Mouse (Mus musculus): ENCODE data around the gene Nufip2.
"Not testable (repeated sequence)": the region's sequence is repeated elsewhere in the genome, so short reads cannot be mapped to it uniquely, and the experiment has no call there.

Gene Nufip2

DNA sequence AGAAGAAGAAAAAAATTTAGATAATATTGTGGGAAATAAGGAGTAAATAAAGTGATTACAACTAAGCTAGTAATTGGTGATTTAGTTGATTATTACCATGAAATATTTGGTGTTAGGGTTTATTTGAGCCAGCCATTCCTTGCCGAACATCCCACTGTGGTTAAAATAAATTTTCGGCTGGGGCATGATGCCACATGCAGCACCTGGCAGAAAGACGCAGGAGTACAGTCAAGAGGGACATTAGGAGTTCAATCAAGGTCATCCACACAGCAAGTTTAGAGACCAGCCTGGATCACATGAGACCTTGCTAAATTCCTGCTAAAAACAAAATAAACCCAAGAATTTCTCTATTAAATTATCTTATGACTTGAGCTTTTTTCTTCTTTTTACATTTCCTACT, 23.1 kb downstream of the Nufip2 start:
- no peak for DNase-seq (ENCODE audit: low spot score)

DNA sequence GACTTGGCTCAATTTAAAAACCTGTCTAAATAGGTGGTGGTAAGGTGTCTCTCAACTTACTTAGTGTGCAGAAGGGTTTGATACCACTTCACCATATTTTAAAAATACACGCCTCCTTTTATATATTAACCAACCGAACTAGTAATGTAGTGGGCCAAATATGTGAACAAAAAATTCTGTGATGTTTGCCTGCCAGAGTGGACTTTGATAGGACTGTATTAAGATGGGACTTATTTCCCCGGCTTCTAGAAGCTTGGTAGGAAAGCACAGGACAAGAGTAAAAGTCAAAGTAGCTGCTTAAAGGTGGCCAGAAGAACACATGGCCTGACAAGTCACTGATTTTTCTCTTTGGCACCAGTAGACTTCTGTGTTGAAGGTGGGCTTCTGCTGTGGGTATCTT, 27.8 kb downstream of the Nufip2 start:
- no peak for DNase-seq (ENCODE audit: low spot score)

DNA sequence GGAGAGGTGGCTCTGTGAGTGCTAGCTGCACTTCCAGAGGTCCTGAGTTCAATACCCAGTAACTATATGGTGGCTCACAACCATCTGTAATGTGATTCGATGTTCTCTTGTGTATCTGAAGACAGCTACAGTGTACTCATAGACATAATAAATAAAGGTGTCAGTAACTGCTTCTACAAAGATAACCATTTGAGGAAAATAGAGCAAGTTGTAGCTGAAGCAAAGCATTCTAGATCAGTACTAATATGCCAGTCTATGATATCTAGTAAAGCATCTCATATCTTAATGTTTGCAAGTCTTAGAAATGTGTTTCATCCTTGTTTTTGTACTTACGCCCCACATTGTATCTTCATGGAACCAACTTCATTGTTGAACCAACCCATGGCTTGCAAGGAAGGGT, 33.1 kb downstream of the Nufip2 start:
- DNase-seq (ENCODE audit: low spot score): no peak

DNA sequence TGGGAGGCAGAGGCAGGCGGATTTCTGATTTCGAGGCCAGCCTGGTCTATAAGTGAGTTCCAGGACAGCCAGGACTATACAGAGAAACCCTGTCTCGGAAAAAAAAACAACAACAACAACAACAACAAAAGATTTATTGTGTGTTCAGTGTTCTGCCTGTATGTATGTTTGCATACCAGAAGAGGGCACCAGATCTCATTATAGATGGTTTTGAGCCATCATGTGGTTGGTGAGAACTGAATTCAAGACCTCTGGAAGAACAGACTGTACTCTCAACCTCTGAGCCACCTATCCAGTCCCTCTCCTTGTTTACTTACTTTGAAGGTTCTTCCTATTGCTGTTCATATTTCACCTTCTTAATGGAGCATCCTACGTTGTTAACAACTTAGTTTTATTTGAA, 35.4 kb downstream of the Nufip2 start:
- no peak for DNase-seq (ENCODE audit: low spot score)

DNA sequence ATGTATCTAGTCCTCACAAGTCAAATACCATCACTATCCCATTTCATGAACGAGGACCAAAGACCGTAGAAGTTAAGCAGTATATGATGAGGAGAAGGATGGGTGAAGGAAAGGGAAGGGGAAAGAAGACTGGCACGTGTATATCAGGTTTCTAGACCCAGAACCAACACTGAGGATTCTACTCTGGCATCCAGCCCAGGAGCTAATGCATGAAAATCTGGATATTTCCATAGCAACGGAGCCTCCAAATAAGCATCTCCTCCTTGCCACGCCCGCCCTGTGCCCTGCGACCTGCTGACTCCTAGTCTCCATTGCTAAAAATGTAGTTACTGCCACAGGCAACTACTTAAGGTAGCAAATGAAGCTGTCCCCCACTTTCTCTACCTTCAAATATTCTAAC, 38.8 kb downstream of the Nufip2 start:
- DNase-seq (ENCODE audit: low spot score): peak; percentile 46

DNA sequence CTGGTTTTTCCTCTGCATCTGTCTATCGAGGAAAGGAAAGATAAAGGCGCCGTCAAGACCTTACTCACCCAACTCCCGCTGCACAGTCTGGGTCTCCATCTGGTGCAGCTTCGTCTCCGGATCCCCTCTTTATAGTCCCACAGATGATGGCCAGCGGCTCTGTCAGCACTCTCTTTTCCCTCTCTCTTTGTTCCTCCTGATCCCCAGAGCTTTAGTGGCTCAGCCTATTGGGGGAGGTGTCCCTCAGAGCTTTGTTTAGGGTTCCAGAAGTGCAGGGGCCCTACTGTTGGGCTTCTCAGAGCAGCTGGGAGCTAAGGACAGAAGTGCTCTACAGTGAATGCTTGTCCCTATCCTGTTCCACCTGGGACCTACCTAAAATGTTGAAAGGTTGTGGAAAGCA, 39.2 kb downstream of the Nufip2 start, which contains the start of gene Cryba1:
Gene Cryba1, minus strand, starts transcription at position 101 of the 400 bp plus-strand sequence.
- no peak for DNase-seq (ENCODE audit: low spot score)

DNA sequence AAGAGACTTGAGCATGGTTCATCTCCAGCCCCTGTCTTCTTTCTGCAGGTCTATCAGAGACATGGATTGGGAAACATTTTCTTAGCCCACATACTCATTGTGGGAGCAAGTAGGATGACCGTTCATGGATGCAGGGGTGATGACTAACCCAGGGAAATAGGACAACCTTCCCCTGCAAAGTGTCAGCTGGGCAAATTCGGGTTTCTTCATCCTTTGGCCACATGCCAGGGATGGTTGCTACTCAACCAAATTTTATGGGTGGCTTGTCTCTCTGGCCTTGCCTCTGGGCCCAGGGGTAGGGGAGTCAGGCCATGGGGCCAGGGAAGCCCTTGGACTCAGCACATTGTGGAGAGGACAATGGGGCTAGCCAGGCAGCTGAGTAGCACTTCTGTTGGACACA, 42.6 kb downstream of the Nufip2 start:
- peak; percentile 54 for DNase-seq (ENCODE audit: low spot score)

DNA sequence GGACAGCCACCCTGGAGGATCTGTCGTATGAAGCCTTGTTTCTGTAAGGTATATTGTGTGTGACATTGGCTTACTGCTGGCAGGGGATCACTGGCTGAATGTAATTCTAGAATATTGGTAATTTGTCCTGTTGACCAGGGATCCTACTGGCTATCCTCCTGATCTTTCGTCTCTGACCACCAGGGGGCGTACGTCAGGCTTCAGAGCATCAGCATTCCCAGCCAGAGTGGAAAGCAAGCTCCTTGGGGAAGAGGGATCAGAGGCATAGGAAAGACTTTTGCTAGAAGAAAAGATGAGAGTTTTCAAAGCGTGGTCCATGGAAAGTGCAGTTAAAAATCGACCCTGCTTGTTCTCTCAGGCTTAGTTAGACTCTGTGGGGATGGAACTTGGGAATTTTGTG, 51.3 kb downstream of the Nufip2 start:
- DNase-seq (ENCODE audit: low spot score): peak; percentile 87

DNA sequence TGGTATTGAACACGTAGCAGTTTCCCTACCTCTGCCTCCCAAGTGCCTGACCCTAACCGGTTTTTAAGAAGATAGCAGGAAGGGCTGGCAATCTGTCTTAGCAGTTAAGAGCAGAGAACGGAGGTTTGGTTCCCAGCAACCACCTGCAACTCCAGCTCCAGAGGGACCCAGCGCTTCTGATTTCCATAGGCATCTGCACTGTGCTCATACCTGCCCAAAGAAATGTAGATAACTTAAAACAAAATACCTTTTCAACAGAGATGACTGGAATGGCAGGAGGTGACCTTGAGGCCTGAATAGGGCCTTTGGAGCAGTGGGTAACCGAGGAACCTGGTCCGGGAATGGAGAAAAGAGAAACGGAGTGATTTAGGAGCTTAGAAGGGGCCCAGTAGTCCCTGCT, 52.6 kb downstream of the Nufip2 start:
- no peak for DNase-seq (ENCODE audit: low spot score)

DNA sequence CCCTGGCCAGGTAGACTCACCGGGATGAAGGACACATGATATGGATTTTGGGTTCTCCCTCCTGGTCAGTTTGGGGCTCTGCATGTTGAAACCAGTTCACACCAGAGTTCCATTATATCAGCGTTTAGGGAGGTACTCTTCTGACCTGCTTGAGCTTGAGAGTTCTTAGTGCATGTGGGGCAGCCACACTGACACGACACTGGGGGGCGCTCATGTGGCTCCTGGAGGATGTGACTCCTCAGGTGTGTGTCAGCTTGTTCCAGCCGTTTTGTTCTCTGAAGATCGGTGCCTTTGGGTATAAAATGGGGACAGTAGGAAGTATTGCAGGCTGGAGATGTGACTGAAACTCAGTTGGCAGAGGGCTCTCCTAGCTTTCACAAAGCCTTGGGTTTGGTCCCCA, 58.0 kb downstream of the Nufip2 start:
- DNase-seq (ENCODE audit: low spot score): no peak

DNA sequence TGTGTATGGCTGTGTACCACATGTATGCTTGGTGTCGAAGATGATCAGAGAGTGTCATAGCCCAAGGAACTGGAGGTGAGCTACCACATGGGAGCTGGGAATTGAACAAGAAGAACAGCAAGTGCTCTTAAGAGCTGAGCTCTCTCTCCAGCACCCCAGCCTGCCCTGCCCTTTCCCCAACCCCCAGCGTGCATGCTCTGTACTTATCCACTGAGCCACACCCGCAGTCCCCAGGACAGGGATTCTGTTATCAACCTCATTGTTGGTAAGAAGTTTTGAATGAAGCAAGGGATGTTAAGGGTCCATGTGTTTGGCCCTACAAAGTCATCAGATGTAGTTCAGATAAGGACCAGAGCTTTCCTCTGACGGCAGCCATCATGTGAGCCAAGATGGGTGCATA, 60.7 kb downstream of the Nufip2 start:
- no peak for DNase-seq (ENCODE audit: low spot score)

DNA sequence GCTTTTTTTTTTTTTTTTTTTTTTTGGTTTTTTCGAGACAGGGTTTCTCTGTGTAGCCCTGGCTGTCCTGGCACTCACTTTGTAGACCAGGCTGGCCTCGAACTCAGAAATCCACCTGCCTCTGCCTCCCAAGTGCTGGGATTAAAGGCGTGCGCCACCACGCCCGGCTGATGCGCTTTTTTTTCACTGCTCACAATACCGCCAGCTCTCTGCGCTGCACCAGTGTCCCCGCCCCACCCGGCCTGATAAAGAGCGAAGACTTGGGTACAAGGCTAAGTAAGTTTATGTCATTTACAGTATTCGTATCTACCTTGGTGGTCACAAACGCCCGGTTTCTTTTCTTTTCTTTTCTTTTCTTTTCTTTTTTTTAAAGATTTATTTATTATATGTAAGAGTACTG, 61.1 kb downstream of the Nufip2 start:
- DNase-seq (ENCODE audit: low spot score): not testable (repeated sequence)

DNA sequence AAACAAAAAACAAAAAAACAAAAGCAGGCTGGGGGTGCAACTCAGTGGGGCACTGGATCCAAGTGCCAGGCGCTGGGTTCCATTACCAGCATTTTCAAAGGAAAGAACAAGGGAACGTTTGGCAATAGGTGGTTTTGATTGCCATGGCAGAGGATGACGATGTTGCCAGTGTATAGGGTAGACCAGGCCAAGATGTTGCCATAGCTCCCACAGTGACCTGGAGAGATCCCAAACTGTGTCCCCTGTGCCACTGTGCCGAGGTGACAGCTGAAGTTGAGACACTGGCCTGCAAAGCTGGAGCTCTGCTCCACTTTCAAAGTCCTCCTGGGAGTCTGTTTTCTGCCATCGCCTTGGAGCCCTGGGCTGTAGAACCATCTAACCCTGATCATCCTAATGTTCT, 63.0 kb downstream of the Nufip2 start:
- DNase-seq (ENCODE audit: low spot score): no peak

DNA sequence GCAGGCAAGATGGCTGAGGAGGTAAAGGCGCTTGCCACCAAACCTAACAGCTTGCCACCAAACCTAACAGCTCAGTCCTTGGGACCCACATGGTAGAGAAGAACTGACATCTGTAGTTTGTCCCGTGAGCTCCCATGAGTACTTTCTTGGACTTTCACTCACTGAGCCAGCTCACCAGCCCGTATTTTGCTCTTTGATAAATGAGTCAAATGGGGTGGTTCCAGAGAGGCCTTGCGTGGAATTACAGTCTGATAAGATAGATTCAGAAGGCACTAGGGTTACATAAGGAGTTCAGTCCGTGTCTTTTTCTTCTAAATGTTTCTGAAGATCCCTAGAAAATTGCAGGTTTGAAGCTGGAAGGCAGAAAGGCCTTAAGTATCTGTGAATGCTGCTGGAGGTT, 66.6 kb downstream of the Nufip2 start:
- DNase-seq (ENCODE audit: low spot score): no peak

DNA sequence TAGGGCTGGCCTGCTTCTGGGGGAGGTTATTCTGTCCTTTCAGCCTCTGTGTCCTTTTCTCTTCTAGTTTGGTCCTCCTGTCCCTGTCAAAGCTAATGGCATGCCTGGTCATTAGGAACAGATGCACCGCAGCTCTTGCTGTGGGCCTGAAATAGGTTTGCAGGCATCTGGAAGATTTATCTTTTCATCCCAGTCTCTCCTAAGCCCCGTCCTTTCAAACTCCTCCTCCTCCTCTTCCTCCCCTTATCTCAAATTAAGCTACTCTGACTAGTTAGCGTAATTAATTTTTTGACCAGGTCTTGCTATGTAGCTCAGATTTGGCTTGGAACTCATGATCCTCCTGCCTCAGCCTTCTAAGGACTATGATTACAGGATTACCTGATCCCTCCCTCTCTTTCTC, 67.5 kb downstream of the Nufip2 start:
- no peak for DNase-seq (ENCODE audit: low spot score)

DNA sequence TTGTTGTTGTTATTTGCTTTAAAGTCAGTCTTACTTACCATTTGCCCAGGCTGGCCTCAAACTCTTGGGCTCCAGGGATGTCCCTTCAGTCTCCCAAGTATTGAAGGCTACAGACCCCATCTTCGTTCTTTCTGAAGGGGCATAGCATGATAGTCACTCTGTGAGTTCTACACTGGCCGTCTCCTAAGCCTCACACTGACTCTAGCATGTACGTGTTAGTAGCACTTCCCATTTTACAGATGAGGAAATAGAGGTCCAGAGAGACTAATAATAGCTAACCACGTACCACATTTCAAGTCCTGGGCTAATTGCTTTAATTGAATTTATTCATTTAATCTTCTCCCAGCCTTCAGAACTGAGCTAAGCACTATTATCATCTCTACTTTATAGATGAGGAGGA, 74.1 kb downstream of the Nufip2 start:
- no peak for DNase-seq (ENCODE audit: low spot score)

DNA sequence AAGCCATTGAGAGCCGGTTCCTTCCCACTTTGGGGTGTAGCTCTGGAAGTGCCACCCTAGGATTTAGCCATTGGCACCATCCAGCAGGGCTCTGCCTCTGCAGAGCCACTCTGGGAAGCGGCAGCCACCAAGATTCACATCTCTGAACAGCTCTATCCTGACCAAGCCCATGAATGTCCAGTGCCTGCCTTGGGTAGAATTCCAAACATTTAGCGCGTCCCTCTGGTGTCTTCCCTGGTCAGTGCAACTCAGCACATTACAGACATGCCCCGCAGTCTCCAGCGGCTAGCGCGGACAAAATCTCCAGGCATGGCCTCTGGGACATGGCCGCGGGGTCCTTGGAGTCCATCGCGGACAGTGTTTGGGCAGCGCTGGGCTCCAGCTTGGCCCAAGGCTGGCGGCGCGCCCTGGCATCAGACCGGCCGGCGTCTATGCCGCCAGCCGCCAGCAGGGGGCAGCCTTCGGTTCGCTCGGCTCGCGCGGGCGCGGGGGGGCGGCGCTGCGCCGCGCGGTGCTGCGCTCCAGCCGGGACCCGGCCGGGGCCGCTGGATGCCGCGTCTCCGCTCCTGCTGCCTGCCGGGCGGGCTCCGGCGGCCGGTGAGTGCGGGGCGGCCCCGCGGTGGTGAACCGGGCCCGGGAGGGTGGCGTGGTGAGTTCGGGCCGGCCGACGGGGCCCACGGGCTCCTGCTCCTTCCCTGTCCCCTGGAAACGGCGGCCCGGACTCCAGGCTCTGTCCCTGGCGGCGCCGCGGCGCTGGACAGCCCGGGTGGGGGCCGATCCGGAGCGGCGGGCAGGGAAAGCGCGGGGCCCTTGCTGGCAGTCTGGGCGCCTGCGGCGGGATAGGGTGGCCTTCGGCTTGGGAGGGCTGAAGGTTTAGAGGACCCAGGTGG, 77.1 kb downstream of the Nufip2 start, which contains the start of gene Myo18a:
Gene Myo18a, plus strand, starts transcription at position 464 of the 890 bp plus-strand sequence.
- DNase-seq (ENCODE audit: low spot score): peak; percentile 92

DNA sequence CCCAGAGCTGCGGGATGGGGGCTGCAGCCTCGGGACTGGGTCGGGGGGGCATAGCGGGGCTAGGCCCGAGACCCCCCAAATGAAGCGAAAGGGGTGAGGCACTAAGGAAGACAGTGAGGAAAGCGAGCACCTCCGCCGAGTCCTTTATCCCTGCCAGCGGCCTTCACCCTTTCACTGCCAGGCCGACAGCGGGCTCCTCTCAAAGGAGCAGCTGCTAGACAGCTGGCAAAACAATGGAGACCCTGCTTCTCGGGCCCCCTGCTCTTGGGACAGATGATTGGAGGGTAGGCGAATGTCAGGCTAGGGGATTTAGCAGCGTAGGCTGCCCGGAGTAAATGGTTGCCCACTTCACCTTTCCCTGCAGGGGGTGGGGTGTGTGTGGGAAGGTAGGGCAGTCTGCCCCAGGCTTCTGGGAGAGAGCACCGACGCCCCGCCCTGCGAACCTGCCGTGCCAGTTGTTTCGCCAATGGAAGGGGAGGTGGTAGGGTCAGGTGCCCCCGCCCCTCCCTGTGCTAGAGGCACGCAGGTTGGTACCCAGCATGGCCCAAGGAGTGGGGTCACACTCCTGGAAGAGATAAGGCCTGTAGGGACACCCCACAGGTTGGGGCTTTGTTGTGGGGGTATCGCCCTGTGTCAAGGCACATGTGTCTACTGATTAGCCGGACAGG, 77.9 kb downstream of the Nufip2 start:
- DNase-seq (ENCODE audit: low spot score): peak; percentile 59

DNA sequence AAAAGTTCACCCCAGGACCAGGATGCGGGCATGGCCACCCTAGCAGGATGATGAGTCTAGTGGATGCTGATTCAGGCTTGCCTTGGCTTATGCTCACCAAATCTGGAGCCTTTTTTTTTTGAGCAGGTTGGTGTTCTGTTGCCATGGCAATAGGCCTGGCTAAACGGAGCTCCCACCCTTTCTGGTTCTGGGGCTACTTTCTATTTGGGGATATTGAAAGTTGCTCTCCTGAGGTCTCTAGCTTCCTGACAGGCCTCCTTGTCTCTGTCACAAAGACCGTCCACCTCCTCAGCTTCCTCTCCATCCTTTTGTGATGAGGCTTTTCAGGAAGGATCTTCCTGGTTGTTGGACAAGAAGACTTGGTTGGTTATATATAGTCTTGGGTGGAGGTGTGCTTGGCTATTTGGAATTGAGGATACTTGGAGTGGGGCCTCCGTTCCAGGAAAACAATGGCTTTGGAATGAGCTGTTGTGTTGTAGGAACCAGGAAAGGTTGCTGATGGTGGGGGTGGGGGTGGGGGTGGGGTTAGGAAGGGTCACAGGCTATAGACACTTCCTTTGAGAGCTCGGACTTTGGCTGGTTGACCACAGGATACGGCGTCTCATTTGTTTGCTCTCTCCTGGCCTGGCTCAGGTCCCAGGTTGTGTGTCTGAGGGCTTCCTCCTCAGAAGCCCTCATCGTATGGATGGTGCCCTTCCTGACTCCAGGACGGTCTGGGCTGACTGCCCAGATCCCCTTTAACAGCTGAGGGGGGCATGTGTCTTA, 78.9 kb downstream of the Nufip2 start:
- DNase-seq (ENCODE audit: low spot score): peak; percentile 15

DNA sequence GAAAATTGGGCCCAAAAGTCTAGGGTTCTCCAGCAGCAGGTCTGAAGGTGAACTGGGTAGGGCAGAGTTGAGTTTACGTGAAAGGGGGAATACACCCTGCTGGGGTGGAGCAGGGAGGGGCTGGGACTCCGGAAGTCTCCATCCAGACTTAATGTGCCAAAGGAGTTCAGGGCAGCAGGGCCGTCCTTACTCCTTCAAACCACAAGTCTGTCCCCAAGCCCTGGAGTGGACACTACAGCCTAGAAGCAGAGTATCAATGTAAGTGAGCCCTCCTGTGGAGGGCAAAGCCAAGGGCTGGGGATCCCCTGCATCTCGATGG, 79.5 kb downstream of the Nufip2 start:
- no peak for DNase-seq (ENCODE audit: low spot score)

DNA sequence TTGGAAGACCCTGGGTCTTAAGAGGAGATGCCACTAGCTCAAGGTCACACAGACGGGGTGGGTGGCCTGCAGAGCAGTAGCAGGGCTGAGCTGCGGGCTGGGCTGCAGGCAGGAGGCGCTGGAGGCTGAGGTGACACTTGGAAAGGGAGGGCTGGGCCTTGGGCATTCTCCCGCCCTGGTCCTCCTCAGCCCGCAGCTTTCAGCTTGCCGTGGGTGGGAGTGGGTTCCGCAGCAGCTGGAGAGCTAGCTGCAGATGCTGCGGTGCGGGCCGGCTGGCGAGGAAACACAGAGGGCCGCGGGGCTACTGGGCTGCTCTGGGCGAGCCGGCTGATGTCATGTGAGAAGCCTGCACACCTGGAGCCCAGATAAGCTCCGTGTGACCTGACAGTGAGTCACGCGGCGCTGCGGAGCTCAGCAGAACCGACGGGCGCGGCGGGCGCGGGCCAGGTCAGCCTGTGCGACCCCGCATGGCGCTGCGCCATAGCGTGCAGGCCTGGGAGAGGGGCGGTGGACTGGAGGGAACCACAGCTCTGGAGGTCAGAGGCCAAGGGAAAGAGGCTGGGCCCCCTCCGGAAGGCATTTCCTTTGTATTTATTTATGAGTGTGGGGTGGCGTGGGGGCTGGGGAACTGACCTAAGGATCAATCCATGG, 80.5 kb downstream of the Nufip2 start:
- DNase-seq (ENCODE audit: low spot score): peak; percentile 58

DNA sequence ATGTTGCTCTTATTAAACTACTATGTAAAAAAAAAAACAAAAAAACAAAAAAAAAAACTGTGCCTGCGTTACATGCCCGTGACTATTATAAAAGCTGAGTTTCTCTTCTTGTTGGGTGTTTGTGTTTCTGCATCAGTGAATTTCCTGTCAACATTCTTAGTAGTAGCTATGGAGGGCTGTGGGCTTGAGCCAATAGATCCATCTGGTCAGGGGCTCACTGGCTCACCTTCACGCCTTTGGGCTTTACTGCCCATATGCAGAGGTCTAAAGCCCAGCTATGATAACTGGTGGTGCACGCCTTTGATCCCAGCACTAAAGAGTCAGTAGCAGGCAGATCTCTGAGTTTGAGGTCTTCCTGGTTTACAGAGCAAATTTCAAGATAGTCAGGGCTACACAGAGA, 83.5 kb downstream of the Nufip2 start:
- no peak for DNase-seq (ENCODE audit: low spot score)
